Mouse (Mus musculus) MEL (cell line): ENCODE results near the gene Cacna1s. TPM values are rescaled to one million over a fixed set of nuclear protein-coding genes. Genes with fewer than 3 reads are reported as not detected.

ENCODE experiments used
- DNase-seq: peaks from one replicate; pipeline ENCODE4 v3.0.0; 2011; ENCODE audit warnings: low read depth, low spot score
- H3K27ac ChIP-seq: 2 replicates; pipeline ENCODE4 v1.5.1; 2012; ENCODE audit warnings: low read depth, mild to moderate bottlenecking, control low read depth, low read length, moderate library complexity; ENCODE audit not compliant: control insufficient read depth
- H3K27me3 ChIP-seq, 2 experiments: fragments of 150-350 bp in 1 of 2; sonication (generic) in 1 of 2; 2 replicates each; pipeline ENCODE4 v1.6.1; 2012; ENCODE audit warnings: low read length in 2 of 2, mild to moderate bottlenecking in 2 of 2, improper control_type of control experiment in 1 of 2, moderate library complexity in 1 of 2; ENCODE audit not compliant: insufficient read depth in 2 of 2, control insufficient read depth in 1 of 2
- H3K36me3 ChIP-seq, 2 experiments: 2 replicates each; pipeline ENCODE4 v1.6.1; 2012 to 2014; ENCODE audit warnings: low read length in 2 of 2, improper control_type of control experiment in 1 of 2, inconsistent platforms in 1 of 2, mild to moderate bottlenecking in 1 of 2; ENCODE audit not compliant: insufficient read depth in 2 of 2, control insufficient read depth in 1 of 2
- H3K4me1 ChIP-seq, 2 experiments: fragments of 150-350 bp in 1 of 2; sonication (generic) in 1 of 2; 2 replicates each; pipeline ENCODE4 v1.6.1; 2012; ENCODE audit warnings: low read length in 2 of 2, improper control_type of control experiment in 1 of 2, mild to moderate bottlenecking in 1 of 2; ENCODE audit not compliant: insufficient read depth in 2 of 2, control insufficient read depth in 1 of 2
- H3K4me3 ChIP-seq, 2 experiments: fragments of 150-350 bp in 1 of 2; sonication (generic) in 1 of 2; 2 replicates each; pipeline ENCODE4 v1.5.1; 2012; ENCODE audit warnings: low read depth in 2 of 2, low read length in 2 of 2, mild to moderate bottlenecking in 2 of 2, moderate library complexity in 2 of 2, control low read depth in 1 of 2, improper control_type of control experiment in 1 of 2; ENCODE audit not compliant: control insufficient read depth in 1 of 2, insufficient read depth in 1 of 2
- H3K79me2 ChIP-seq: 2 replicates; pipeline ENCODE4 v1.6.1; 2012; ENCODE audit warnings: mild to moderate bottlenecking, low read length, moderate library complexity; ENCODE audit not compliant: control insufficient read depth, poor library complexity, insufficient read depth
- H3K9ac ChIP-seq: 2 replicates; pipeline ENCODE4 v1.6.1; 2012; ENCODE audit warnings: low read depth, mild to moderate bottlenecking, control low read depth, low read length, moderate library complexity; ENCODE audit not compliant: control insufficient read depth, poor library complexity, severe bottlenecking
- H3K9me3 ChIP-seq: fragments of 150-350 bp; sonication (generic); replicated peaks from 2 replicates; pipeline ENCODE4 v1.6.1; 2012; ENCODE audit warnings: mild to moderate bottlenecking, low read length, improper control_type of control experiment, moderate library complexity; ENCODE audit not compliant: insufficient read depth
- CHD1 ChIP-seq: IDR thresholded peaks from 2 replicates; pipeline ENCODE4 v1.6.1; 2012; ENCODE audit warnings: low read depth, mild to moderate bottlenecking, inconsistent platforms, low read length, improper control_type of control experiment
- CHD2 ChIP-seq: IDR thresholded peaks from 2 replicates; pipeline ENCODE4 v1.6.1; 2011; ENCODE audit warnings: low read length, improper control_type of control experiment
- GATA1 ChIP-seq: IDR thresholded peaks from 2 replicates; pipeline ENCODE4 v1.6.1; 2011; ENCODE audit warnings: low read depth, low read length, improper control_type of control experiment
- HCFC1 ChIP-seq: IDR thresholded peaks from 2 replicates; pipeline ENCODE4 v1.6.1; 2012; ENCODE audit warnings: low read depth, mild to moderate bottlenecking, inconsistent platforms, low read length, improper control_type of control experiment, moderate library complexity
- JUND ChIP-seq: IDR thresholded peaks from 2 replicates; pipeline ENCODE4 v1.6.1; 2011; ENCODE audit warnings: low read depth, mild to moderate bottlenecking, improper control_type of control experiment, low read length
- MAFK ChIP-seq: IDR thresholded peaks from 2 replicates; pipeline ENCODE4 v1.6.1; 2011; ENCODE audit warnings: low read depth, mild to moderate bottlenecking, low read length, improper control_type of control experiment, borderline replicate concordance
- MAX ChIP-seq: IDR thresholded peaks from 2 replicates; pipeline ENCODE4 v1.6.1; 2011; ENCODE audit warnings: low read length, improper control_type of control experiment
- MAZ ChIP-seq: IDR thresholded peaks from 2 replicates; pipeline ENCODE4 v1.6.1; 2012; ENCODE audit warnings: low read depth, mild to moderate bottlenecking, inconsistent platforms, low read length, improper control_type of control experiment
- MEF2A ChIP-seq: IDR thresholded peaks from 2 replicates; pipeline ENCODE4 v1.6.1; 2014; ENCODE audit warnings: low read depth, mild to moderate bottlenecking, inconsistent platforms, low read length, improper control_type of control experiment; ENCODE audit not compliant: poor library complexity, insufficient replicate concordance, severe bottlenecking; ENCODE audit errors: extremely low read depth
- MXI1 ChIP-seq: IDR thresholded peaks from 2 replicates; pipeline ENCODE4 v1.6.1; 2011; ENCODE audit warnings: mild to moderate bottlenecking, low read depth, low read length, improper control_type of control experiment
- MYB ChIP-seq: IDR thresholded peaks from 2 replicates; pipeline ENCODE4 v1.6.1; 2011; ENCODE audit warnings: mild to moderate bottlenecking, low read depth, low read length, improper control_type of control experiment
- MYC ChIP-seq: IDR thresholded peaks from 2 replicates; pipeline ENCODE4 v1.6.1; 2011; ENCODE audit warnings: low read depth, mild to moderate bottlenecking, low read length, improper control_type of control experiment, moderate library complexity
- NELFE ChIP-seq: IDR thresholded peaks from 2 replicates; pipeline ENCODE4 v1.6.1; 2011; ENCODE audit warnings: low read depth, low read length, improper control_type of control experiment
- NRF1 ChIP-seq: IDR thresholded peaks from 2 replicates; pipeline ENCODE4 v1.6.1; 2014; ENCODE audit warnings: low read depth, mild to moderate bottlenecking, inconsistent platforms, low read length, improper control_type of control experiment, moderate library complexity; ENCODE audit not compliant: poor library complexity, insufficient read depth, severe bottlenecking
- POLR2A ChIP-seq, 2 experiments: IDR thresholded peaks; 2 replicates each; pipeline ENCODE4 v1.6.1; 2011 to 2012; ENCODE audit warnings: low read length in 2 of 2, mild to moderate bottlenecking in 2 of 2, control low read depth in 1 of 2, improper control_type of control experiment in 1 of 2, low read depth in 1 of 2, moderate library complexity in 1 of 2; ENCODE audit not compliant: control insufficient read depth in 1 of 2, insufficient read depth in 1 of 2, poor library complexity in 1 of 2
- POLR2AphosphoS2 ChIP-seq: IDR thresholded peaks from 2 replicates; pipeline ENCODE4 v1.6.1; 2011; ENCODE audit warnings: low read length, improper control_type of control experiment
- POLR2AphosphoS5 ChIP-seq: IDR thresholded peaks from 2 replicates; pipeline ENCODE4 v1.6.1; 2012; ENCODE audit warnings: low read depth, borderline replicate concordance, mild to moderate bottlenecking, inconsistent platforms, low read length, moderate library complexity, mixed read lengths
- RAD21 ChIP-seq: IDR thresholded peaks from 2 replicates; pipeline ENCODE4 v1.6.1; 2011; ENCODE audit warnings: mild to moderate bottlenecking, low read depth, low read length, improper control_type of control experiment
- RCOR1 ChIP-seq: IDR thresholded peaks from 2 replicates; pipeline ENCODE4 v1.6.1; 2012; ENCODE audit warnings: low read depth, mild to moderate bottlenecking, inconsistent platforms, low read length, improper control_type of control experiment
- SIN3A ChIP-seq: IDR thresholded peaks from 2 replicates; pipeline ENCODE4 v1.6.1; 2012; ENCODE audit warnings: low read length, improper control_type of control experiment, inconsistent platforms
- SMC3 ChIP-seq: IDR thresholded peaks from 2 replicates; pipeline ENCODE4 v1.6.1; 2011; ENCODE audit warnings: low read depth, low read length, improper control_type of control experiment
- TAL1 ChIP-seq: IDR thresholded peaks from 2 replicates; pipeline ENCODE4 v1.6.1; 2012; ENCODE audit warnings: mild to moderate bottlenecking, inconsistent platforms, low read length, moderate library complexity, mixed read lengths
- TCF12 ChIP-seq: IDR thresholded peaks from 2 replicates; pipeline ENCODE4 v1.6.1; 2014; ENCODE audit warnings: low read depth, mild to moderate bottlenecking, inconsistent platforms, low read length, improper control_type of control experiment, moderate library complexity
- UBTF ChIP-seq: IDR thresholded peaks from 2 replicates; pipeline ENCODE4 v1.6.1; 2012; ENCODE audit warnings: low read depth, mild to moderate bottlenecking, inconsistent platforms, low read length, improper control_type of control experiment, moderate library complexity, borderline replicate concordance; ENCODE audit not compliant: insufficient read depth
- USF1 ChIP-seq: IDR thresholded peaks from 2 replicates; pipeline ENCODE4 v1.6.1; 2014; ENCODE audit warnings: low read depth, mild to moderate bottlenecking, inconsistent platforms, low read length, improper control_type of control experiment, moderate library complexity
- USF2 ChIP-seq, 2 experiments: IDR thresholded peaks; 2 replicates each; pipeline ENCODE4 v1.6.1; 2011 to 2012; ENCODE audit warnings: improper control_type of control experiment in 2 of 2, low read length in 2 of 2, borderline replicate concordance in 1 of 2, inconsistent platforms in 1 of 2, low read depth in 1 of 2, mild to moderate bottlenecking in 1 of 2; ENCODE audit not compliant: insufficient read depth in 1 of 2
- ZKSCAN1 ChIP-seq: IDR thresholded peaks from 2 replicates; pipeline ENCODE4 v1.6.1; 2012; ENCODE audit warnings: low read depth, mild to moderate bottlenecking, inconsistent platforms, low read length, improper control_type of control experiment, moderate library complexity
- ZMIZ1 ChIP-seq: IDR thresholded peaks from 2 replicates; pipeline ENCODE4 v1.6.1; 2012; ENCODE audit warnings: low read depth, mild to moderate bottlenecking, inconsistent platforms, low read length, improper control_type of control experiment, moderate library complexity
- polyA plus RNA-seq, 2 experiments: library from polyadenylated mRNA; stranded (reverse) in 1 of 2; unstranded in 1 of 2; fragments of >175 nt in 1 of 2; fragments of >200 nt in 1 of 2; gene quantifications; 2 replicates each; pipeline versions ENCODE4 v1.2.1 to v1.2.4; 2012; ENCODE audit warnings: low replicate concordance in 2 of 2, low read depth in 1 of 2; ENCODE audit not compliant: insufficient read length in 2 of 2, insufficient read depth in 1 of 2, missing spikeins in 1 of 2
- total RNA-seq: library from RNA; depleted of rRNA; stranded (reverse); fragments of 300-350 nt; gene quantifications from 2 replicates; pipeline ENCODE4 v1.2.3, GENCODE M21; 2012

Gene Cacna1s
- total and polyA plus RNA-seq, 3 experiments: not detected

- Histone ChIP-seq H3K4me1 (peaks cover 24 to 48% of the 10 kb centered on the region in 2 experiments), H3K4me3 (no peak overlapping the region), H3K9me3 (no peaks in the 10 kb centered on the region), H3K27me3 (no peaks in the 10 kb centered on the region), H3K79me2 (peaks cover 18% of the 10 kb centered on the region), H3K27ac (no peak overlapping the region), H3K9ac (no peak overlapping the region), H3K36me3 (peaks cover 0 to 24% of the 10 kb centered on the region in 2 experiments; a peak in 2 of 4 replicates)
- DNase-seq: no peak
- TF ChIP-seq MAX: no peak
- no peak for TF ChIP-seq RAD21
- TF ChIP-seq MAZ: no peak
- no peak for TF ChIP-seq POLR2A (IDR thresholded peaks at IDR 0.05; ENCODE audit: control insufficient read depth in 1 of 2, insufficient read depth in 1 of 2, low read depth in 1 of 2, low read length in 2 of 2, poor library complexity in 1 of 2)
- no peak for TF ChIP-seq CHD2
- TF ChIP-seq TAL1: no peak
- TF ChIP-seq ZKSCAN1: no peak
- TF ChIP-seq GATA1: no peak
- no peak for TF ChIP-seq TCF12
- no peak for TF ChIP-seq ZMIZ1
- no peak for TF ChIP-seq MEF2A
- TF ChIP-seq NELFE: no peak
- no peak for TF ChIP-seq JUND
- no peak for TF ChIP-seq NRF1
Measured at GRCm38 (mm10) chr1:136128416-136128815, 75.9 kb downstream of the Cacna1s start.

GRCm38 (mm10) chr1:136128944-136129589 lies 76.5 kb downstream of the Cacna1s start:
- TF ChIP-seq SIN3A: no peak
- no peak for TF ChIP-seq MXI1
- TF ChIP-seq CHD1: no peak
- TF ChIP-seq CHD2: no peak
- TF ChIP-seq USF1: no peak
- no peak for TF ChIP-seq TCF12
- TF ChIP-seq POLR2AphosphoS2: no peak
- TF ChIP-seq HCFC1: no peak
- TF ChIP-seq SMC3: no peak
- no peak for TF ChIP-seq MYC
- TF ChIP-seq RAD21: no peak
- no peak for TF ChIP-seq MAX
- TF ChIP-seq UBTF: no peak
- no peak for TF ChIP-seq MYB
- no peak for TF ChIP-seq TAL1
- TF ChIP-seq USF2 (IDR thresholded peaks at IDR 0.05; ENCODE audit: borderline replicate concordance in 1 of 2, insufficient read depth in 1 of 2, low read depth in 1 of 2, low read length in 2 of 2): no peak
- TF ChIP-seq POLR2AphosphoS5: no peak
- no peak for TF ChIP-seq MAFK
- no peak for TF ChIP-seq ZKSCAN1
- TF ChIP-seq RCOR1: no peak
- H3K36me3 ChIP-seq: peaks cover 0 to 30% of the 10 kb centered on the region in 2 experiments; a peak in 2 of 4 replicates
- H3K4me3 ChIP-seq: no peak overlapping the region
- no peaks in the 10 kb centered on the region for H3K27me3 ChIP-seq
- peaks cover 18% of the 10 kb centered on the region for H3K79me2 ChIP-seq
- H3K4me1 ChIP-seq: peaks cover 30 to 54% of the 10 kb centered on the region in 2 experiments
- no peaks in the 10 kb centered on the region for H3K9me3 ChIP-seq
- H3K9ac ChIP-seq: no peak overlapping the region
- no peak overlapping the region for H3K27ac ChIP-seq
- no peak for DNase-seq
